Mouse (Mus musculus) E14TG2a.4 (cell line): ENCODE data around the gene Scin.

Experiments
- CTCF ChIP-seq: conservative IDR thresholded peaks from 2 replicates; pipeline ENCODE4 v1.5.1; 2014; ENCODE audit warnings: low read length
- POU5F1 ChIP-seq: IDR thresholded peaks from 2 replicates; pipeline ENCODE4 v1.6.1; 2014; ENCODE audit warnings: low read length, borderline replicate concordance

DNA sequence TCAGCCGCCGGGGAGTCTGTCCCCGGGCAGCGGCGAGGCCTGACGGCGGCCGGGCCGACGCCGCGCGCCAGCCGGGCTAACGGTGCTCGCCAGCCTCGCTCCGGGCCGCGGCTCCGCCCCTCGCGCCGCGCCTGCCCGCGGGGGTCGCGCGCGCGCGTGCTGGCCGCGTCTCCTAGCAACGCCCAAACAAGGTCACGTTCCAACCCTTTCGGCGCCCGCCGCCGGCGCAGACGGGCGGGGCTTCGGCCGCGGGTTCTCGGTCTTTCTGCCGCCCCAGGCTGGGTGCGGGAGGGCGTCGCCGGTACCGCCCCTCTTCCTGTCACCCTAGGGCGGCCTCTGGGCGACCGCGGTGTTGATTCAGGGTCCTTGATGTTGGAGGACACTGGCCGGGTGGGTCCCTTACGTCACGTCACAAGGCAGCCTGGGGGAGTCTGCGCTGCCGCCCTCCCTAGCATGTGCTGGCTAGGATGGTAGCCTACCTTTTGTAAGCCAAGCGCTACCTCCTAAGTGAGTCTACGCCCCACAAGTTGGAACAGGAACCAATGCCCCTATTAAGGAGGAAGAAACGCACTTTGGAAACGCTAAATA is 96.1 kb downstream of the Scin start, which contains the start of gene Arl4a:
- TF ChIP-seq CTCF (no peak), POU5F1 (no peak)
